Mouse (Mus musculus): ENCODE results near the gene 1700025B11Rik. TPM values are rescaled to one million over a fixed set of nuclear protein-coding genes. Genes with fewer than 3 reads are reported as not detected.

Gene 1700025B11Rik
- polyA plus RNA-seq, 1 experiment from 2014 or later = not detected

Other genes with a start within 250 kb of the 1700025B11Rik start
- gene Apol7a, start 162.8 kb downstream of the 1700025B11Rik start, polyA plus RNA-seq (2015; fragmentation: Nextera tagmentation; extraction: Ambion mirVana) = 12.5 and 13.4 TPM in 2 replicates
- gene Apol9a, start 150.8 kb downstream of the 1700025B11Rik start, polyA plus RNA-seq (2015; fragmentation: Nextera tagmentation; extraction: Ambion mirVana) = 0.44 and 0.55 TPM in 2 replicates
- gene Apol7b, start 114.4 kb downstream of the 1700025B11Rik start, polyA plus RNA-seq (2015; fragmentation: Nextera tagmentation; extraction: Ambion mirVana) = 0.28 TPM in 1 of 2 replicates, not detected in the other
- gene Apol10a, start 84.8 kb downstream of the 1700025B11Rik start, polyA plus RNA-seq (2015; fragmentation: Nextera tagmentation; extraction: Ambion mirVana) = 0.21 and 0.23 TPM in 2 replicates
- gene Apol11a, start 53.6 kb downstream of the 1700025B11Rik start, polyA plus RNA-seq (2015; fragmentation: Nextera tagmentation; extraction: Ambion mirVana) = not detected in 2 replicates
- gene Apol7c, start 28.6 kb downstream of the 1700025B11Rik start, polyA plus RNA-seq (2015; fragmentation: Nextera tagmentation; extraction: Ambion mirVana) = 5.3 and 5.7 TPM in 2 replicates
- 0.47 and 0.55 TPM in 2 replicates for gene Apol10b, start 34.2 kb upstream of the 1700025B11Rik start, polyA plus RNA-seq (2015; fragmentation: Nextera tagmentation; extraction: Ambion mirVana)
- not detected in 2 replicates for gene Gm36245, start 37.4 kb upstream of the 1700025B11Rik start, polyA plus RNA-seq (2015; fragmentation: Nextera tagmentation; extraction: Ambion mirVana)
- gene Apol11b, start 81.4 kb upstream of the 1700025B11Rik start, polyA plus RNA-seq (2015; fragmentation: Nextera tagmentation; extraction: Ambion mirVana) = 0.17 TPM in 1 of 2 replicates, not detected in the other
- gene Apol7e, start 137.0 kb upstream of the 1700025B11Rik start, polyA plus RNA-seq (2015; fragmentation: Nextera tagmentation; extraction: Ambion mirVana) = 0.50 and 0.70 TPM in 2 replicates
- 0.11 and 0.13 TPM in 2 replicates for gene Apol9b, start 167.1 kb upstream of the 1700025B11Rik start, polyA plus RNA-seq (2015; fragmentation: Nextera tagmentation; extraction: Ambion mirVana)
- 0.21 and 0.34 TPM in 2 replicates for gene Apol8, start 195.1 kb upstream of the 1700025B11Rik start, polyA plus RNA-seq (2015; fragmentation: Nextera tagmentation; extraction: Ambion mirVana)

Data from intestine, embryonic 16.5 days (tissue).